Mouse (Mus musculus) cerebellum, adult 2 months (tissue): ENCODE results near the gene Gm17387. TPM values are rescaled to one million over a fixed set of nuclear protein-coding genes. Genes with fewer than 3 reads are reported as not detected.
"Not testable (repeated sequence)": the region's sequence is repeated elsewhere in the genome, so short reads cannot be mapped to it uniquely, and the experiment has no call there.

Experiments used
- DNase-seq, 2 experiments: peaks; one replicate each; pipeline ENCODE4 v3.0.0; 2021
- H3K27ac ChIP-seq: fragments of 200-500 bp; 2 replicates; pipeline ENCODE4 v1.5.1; 2012; ENCODE audit warnings: low read length, control low read depth, inconsistent platforms; ENCODE audit not compliant: insufficient read depth
- H3K27me3 ChIP-seq: fragments of 200-500 bp; 2 replicates; pipeline ENCODE4 v1.6.1; 2012; ENCODE audit warnings: inconsistent platforms, mild to moderate bottlenecking, low read length, moderate library complexity; ENCODE audit not compliant: control insufficient read depth, insufficient read depth
- H3K4me1 ChIP-seq: fragments of 200-500 bp; 2 replicates; pipeline ENCODE4 v1.6.1; 2011; ENCODE audit warnings: low read length; ENCODE audit not compliant: control insufficient read depth, insufficient read depth
- H3K4me3 ChIP-seq: fragments of 200-500 bp; replicated peaks from 2 replicates; pipeline ENCODE3; 2011; ENCODE audit warnings: mild to moderate bottlenecking, low read depth, low read length, control low read depth; ENCODE audit not compliant: insufficient read depth
- CTCF ChIP-seq: fragments of 200-500 bp; IDR thresholded peaks from 2 replicates; pipeline ENCODE4 v1.5.1; 2011; ENCODE audit warnings: low read depth, mild to moderate bottlenecking, control low read depth, low read length, moderate library complexity, borderline replicate concordance; ENCODE audit not compliant: insufficient read depth
- POLR2A ChIP-seq: fragments of 200-500 bp; IDR thresholded peaks from 2 replicates; pipeline ENCODE4 v1.6.1; 2011; ENCODE audit warnings: low read length, control low read depth, borderline replicate concordance; ENCODE audit not compliant: insufficient read depth
- whole genome bisulfite sequencing: fragments of 180-500 bp; shearing (Covaris S2); methylation state at CpG from one replicate; pipeline ENCODE4 v1.1.7; 2018; 5-methylcytosine and 5-hydroxymethylcytosine counted together
- polyA plus RNA-seq: library from polyadenylated mRNA; depleted of rRNA; stranded (reverse); fragments of >200 nt; gene quantifications from 2 replicates; pipeline ENCODE4 v1.2.3, GENCODE M21; 2012

Gene Gm17387
- polyA plus RNA-seq, 1 experiment = not detected

DNA sequence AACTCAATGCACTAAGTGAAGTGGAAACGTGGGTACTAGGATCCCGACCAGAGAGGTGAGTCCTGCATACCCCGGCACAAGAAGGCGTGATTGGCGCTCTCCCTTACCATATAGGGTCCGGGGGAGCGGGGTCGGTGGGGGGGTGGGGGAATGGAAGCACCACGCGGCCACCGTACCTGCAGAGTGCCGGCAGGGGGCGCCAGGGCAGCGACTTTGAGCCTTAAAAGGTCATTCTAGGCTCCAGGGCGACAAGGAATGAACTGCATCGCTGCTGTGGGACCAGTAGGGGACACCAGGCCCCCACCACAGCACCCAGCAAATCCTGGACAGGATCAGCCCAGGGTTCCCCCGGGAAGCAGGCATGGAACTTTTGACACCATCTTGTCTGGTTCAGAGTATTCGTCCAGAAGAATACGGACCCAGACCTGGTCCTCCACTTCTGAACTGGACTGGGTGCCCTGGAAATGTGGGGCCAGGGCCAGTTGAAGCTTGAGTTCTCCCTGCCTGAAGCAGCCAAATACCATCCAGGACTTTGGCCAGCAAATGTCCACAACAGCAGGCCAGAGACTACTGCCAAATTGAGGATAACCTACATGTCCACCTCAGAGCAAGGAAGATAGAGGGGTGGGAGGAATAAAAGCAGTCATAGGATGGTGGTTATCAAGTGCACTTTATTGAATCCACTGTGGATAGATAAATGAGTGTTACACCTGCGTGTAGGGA, 19.8 kb upstream of the Gm17387 start:
- peak; percentile 50 to 55 for DNase-seq
- Histone ChIP-seq H3K27me3 (no peaks in the 10 kb centered on the region), H3K27ac (no peak overlapping the region), H3K4me1 (no peaks in the 10 kb centered on the region), H3K4me3 (no peak overlapping the region)
- WGBS = 8% methylated on average over 20 of the region's 20 CpGs
- TF ChIP-seq POLR2A (no peak), CTCF (peak; percentile 71)

GRCm38 (mm10) chr7:141009665-141010064, 19.3 kb upstream of the Gm17387 start:
- Histone ChIP-seq H3K4me3 (no peak overlapping the region), H3K27me3 (no peaks in the 10 kb centered on the region), H3K4me1 (no peaks in the 10 kb centered on the region), H3K27ac (no peak overlapping the region)
- no peak for DNase-seq
- no peak for TF ChIP-seq POLR2A
- TF ChIP-seq CTCF = no peak
- WGBS = 91% methylated on average over 9 of the region's 9 CpGs

DNA sequence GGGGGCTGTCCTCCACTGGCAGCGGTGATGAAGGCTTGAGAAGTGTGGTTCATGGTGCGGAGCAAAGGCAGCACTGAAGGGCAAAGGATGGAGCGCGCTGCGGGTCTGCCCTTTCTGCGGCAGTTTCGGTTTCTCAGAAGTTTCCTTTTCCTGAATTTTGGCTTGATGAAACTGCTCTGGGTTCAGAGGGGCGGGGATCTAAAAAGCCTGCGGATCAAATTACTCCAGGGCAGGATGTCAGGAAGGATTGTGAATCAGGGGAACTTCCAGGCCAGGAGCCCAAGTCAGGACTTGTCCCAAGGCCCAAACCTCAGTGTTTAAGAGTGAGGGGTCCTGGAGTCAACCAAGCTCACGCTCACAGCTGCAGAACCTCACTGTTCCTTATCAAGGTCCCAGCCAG, 18.3 kb upstream of the Gm17387 start, which contains the start of gene Ifitm3:
TSS of gene Ifitm3 (minus strand) at position 178 of the 400 bp plus-strand sequence.
- Histone ChIP-seq H3K4me3 (no peak within 1 kb of the TSS), H3K27me3 (no peaks in the 10 kb centered on the region), H3K27ac (no peak within 1 kb of the TSS), H3K4me1 (no peaks in the 10 kb centered on the region)
- WGBS = 48% methylated on average over 10 of the region's 10 CpGs
- TF ChIP-seq CTCF (no peak), POLR2A (no peak)
- no peak for DNase-seq

DNA sequence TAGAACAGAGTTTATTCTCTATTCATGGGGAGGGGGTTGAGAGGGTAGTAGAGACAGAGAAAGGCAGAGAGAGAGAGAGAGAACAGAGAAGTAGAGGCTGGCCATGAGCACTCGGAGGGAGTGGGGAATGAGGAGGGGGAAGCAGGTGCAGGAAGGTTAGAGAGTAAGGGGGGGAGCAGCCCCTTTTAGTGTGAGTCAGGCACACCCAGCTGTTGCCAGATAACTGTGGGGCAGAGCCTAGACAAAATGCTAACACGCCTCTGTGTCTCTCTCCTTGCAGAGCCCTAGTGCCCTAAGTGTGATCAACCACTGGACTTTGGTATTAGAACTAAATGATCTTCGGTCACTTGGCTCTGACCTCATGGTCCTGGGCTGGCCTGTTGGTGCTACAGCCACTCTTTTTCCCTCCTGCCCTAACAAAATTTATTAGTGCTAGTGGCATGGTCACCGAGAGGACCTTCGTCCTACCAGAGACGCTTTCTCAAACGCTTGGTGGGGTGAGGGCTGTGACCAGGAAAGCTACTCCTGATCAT, 17.6 kb upstream of the Gm17387 start:
- no peak for DNase-seq
- H3K27ac ChIP-seq = no peak overlapping the region
- H3K4me3 ChIP-seq = no peak overlapping the region
- WGBS = 91% methylated on average over 7 of the region's 7 CpGs
- TF ChIP-seq CTCF (no peak), POLR2A (no peak)
- no peaks in the 10 kb centered on the region for H3K27me3 ChIP-seq
- no peaks in the 10 kb centered on the region for H3K4me1 ChIP-seq

DNA sequence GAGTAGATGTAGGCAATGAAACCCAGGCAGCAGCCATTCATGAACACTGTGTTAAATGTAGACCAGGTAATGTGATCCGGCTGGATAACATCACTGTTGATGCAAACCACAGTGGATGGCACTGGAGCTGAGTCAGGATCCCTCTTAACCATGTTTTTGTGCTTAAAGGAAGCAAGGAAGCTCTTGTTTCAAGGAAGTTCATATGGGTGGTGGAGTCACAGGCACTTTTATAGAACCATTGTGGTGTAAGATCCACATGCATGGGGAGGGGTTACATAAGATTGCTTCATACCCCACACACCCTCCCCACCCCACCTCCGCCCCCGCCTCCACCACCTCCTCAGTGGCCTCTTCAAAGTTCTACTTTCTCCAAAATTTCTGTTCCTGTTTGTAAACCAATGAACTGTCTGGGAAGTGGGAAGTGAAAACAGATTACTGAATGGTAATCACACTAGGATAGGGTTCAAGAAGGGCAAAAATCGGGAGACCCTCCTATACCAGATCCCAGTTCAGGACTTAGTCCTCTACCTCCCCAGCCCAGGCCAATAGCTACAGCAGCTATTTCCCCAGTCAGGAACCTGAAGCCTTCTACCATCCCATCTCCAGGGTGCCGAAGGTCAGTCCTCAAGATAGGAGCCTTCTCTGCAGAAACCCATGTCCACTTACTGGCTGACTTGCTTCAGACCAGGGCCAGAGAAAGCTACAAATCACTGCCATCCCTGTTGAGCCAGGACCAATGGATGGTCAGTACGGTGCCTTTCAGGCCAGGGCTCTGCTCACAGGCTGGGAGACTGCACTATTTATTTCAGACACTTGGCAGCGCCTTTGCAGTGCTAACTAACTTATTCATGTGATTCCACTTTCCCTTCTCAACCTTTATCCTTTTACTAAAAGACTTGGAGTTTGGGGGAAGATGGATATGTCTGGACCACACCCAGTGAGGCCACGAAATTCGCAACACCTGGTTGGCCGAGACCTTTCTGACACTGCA, 11.9 kb upstream of the Gm17387 start:
- no peaks in the 10 kb centered on the region for H3K4me1 ChIP-seq
- no peak overlapping the region for H3K4me3 ChIP-seq
- H3K27ac ChIP-seq = no peak overlapping the region
- DNase-seq = no peak
- no peak for TF ChIP-seq POLR2A
- TF ChIP-seq CTCF = no peak
- no peaks in the 10 kb centered on the region for H3K27me3 ChIP-seq
- 89% methylated on average over 10 of the region's 10 CpGs for WGBS

GRCm38 (mm10) chr7:141017824-141018223, 11.1 kb upstream of the Gm17387 start, which contains the start of gene Ifitm6:
Ifitm6 (minus strand) TSS chr7:141017924.
- WGBS = 76% methylated on average over 1 of the region's 1 CpGs
- not testable (repeated sequence) for H3K4me1 ChIP-seq, DNase-seq

DNA sequence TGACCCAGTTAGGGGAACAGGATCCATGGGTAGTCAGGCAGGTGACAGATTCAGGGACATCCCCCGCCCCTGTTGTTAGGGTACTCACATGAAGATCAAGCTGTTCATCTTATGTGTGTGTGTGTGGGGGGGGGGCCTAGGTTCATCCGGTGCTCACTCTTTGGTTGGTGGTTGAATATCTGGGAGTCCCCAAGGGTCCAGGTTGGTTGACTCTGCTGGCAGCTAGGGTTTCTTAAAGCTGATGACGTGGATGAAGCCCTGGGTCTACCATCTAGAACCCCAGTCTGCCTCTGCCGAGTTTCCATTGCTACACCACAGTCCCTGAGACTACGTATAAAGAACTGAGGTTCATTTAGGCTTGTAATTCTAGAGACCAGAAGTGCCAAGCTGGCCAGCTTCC, 9.9 kb upstream of the Gm17387 start:
- H3K27me3 ChIP-seq = no peaks in the 10 kb centered on the region
- DNase-seq = no peak
- H3K4me1 ChIP-seq = no peaks in the 10 kb centered on the region
- H3K27ac ChIP-seq = no peak overlapping the region
- TF ChIP-seq POLR2A (no peak), CTCF (no peak)
- WGBS = 78% methylated on average over 5 of the region's 5 CpGs
- no peak overlapping the region for H3K4me3 ChIP-seq

More at GRCm38 (mm10) chr7:141017824-141018223, 11.1 kb upstream of the Gm17387 start, which contains the start of gene Ifitm6:
- H3K4me3 ChIP-seq, H3K27me3 ChIP-seq, H3K27ac ChIP-seq: not testable (repeated sequence)
